Mouse (Mus musculus): ENCODE measurements around the gene Col25a1. TPM values are rescaled to one million over a fixed set of nuclear protein-coding genes. Genes with fewer than 3 reads are reported as not detected.

Gene Col25a1
- polyA plus RNA-seq, 1 experiment from 2014 or later = 7.0 TPM

GRCm38 (mm10) chr3:130369113-130369512 is 237.8 kb downstream of the Col25a1 start:
- no peaks in the 10 kb centered on the region for H3K9me3 ChIP-seq (ENCODE audit: low read length)
- 65% methylated on average over 1 of the region's 1 CpGs for WGBS
- TF ChIP-seq CTCF (IDR thresholded peaks at IDR 0.05) (no peak), EP300 (IDR thresholded peaks at IDR 0.05) (no peak)
- no peak overlapping the region for H3K4me3 ChIP-seq (ENCODE audit: low read depth, low read length)
- H3K9ac ChIP-seq (replicated peaks; ENCODE audit: low read depth) = no peak overlapping the region
- H3K36me3 ChIP-seq (ENCODE audit: insufficient read depth, low read length) = no peaks in the 10 kb centered on the region
- H3K27ac ChIP-seq (ENCODE audit: low read length) = no peak overlapping the region
- ATAC-seq (no peak), DNase-seq (ENCODE audit: low spot score) (peak; percentile 57)
- no peaks in the 10 kb centered on the region for H3K27me3 ChIP-seq (replicated peaks; ENCODE audit: insufficient read depth, low read length)
- H3K4me1 ChIP-seq (ENCODE audit: insufficient read depth, low read depth, low read length) = 0 out of 2 replicates have a peak, but pooled peaks cover 7% of the 10 kb centered on the region
- H3K4me2 ChIP-seq (replicated peaks; ENCODE audit: low read depth, low read length) = no peak overlapping the region

GRCm38 (mm10) chr3:130370167-130370566 is 238.9 kb downstream of the Col25a1 start:
- Histone ChIP-seq H3K4me3 (ENCODE audit: low read depth, low read length) (no peak overlapping the region), H3K36me3 (ENCODE audit: insufficient read depth, low read length) (no peaks in the 10 kb centered on the region), H3K9me3 (ENCODE audit: low read length) (no peaks in the 10 kb centered on the region), H3K9ac (replicated peaks; ENCODE audit: low read depth) (no peak overlapping the region), H3K27me3 (replicated peaks; ENCODE audit: insufficient read depth, low read length) (no peaks in the 10 kb centered on the region), H3K4me2 (replicated peaks; ENCODE audit: low read depth, low read length) (no peak overlapping the region), H3K27ac (ENCODE audit: low read length) (no peak overlapping the region), H3K4me1 (ENCODE audit: insufficient read depth, low read depth, low read length) (0 out of 2 replicates have a peak, but pooled peaks cover 7% of the 10 kb centered on the region)
- TF ChIP-seq CTCF (IDR thresholded peaks at IDR 0.05) = no peak
- DNase-seq (ENCODE audit: low spot score) = no peak
- WGBS = 69% methylated on average over 5 of the region's 5 CpGs
- ATAC-seq = no peak

GRCm38 (mm10) chr3:130373145-130373544 is 241.8 kb downstream of the Col25a1 start:
- Histone ChIP-seq H3K27me3 (replicated peaks; ENCODE audit: insufficient read depth, low read length) (no peaks in the 10 kb centered on the region), H3K27ac (ENCODE audit: low read length) (no peak overlapping the region), H3K36me3 (ENCODE audit: insufficient read depth, low read length) (no peaks in the 10 kb centered on the region), H3K4me1 (ENCODE audit: insufficient read depth, low read depth, low read length) (0 out of 2 replicates have a peak, but pooled peaks cover 7% of the 10 kb centered on the region), H3K9ac (replicated peaks; ENCODE audit: low read depth) (no peak overlapping the region), H3K9me3 (ENCODE audit: low read length) (no peaks in the 10 kb centered on the region), H3K4me2 (replicated peaks; ENCODE audit: low read depth, low read length) (no peak overlapping the region), H3K4me3 (ENCODE audit: low read depth, low read length) (no peak overlapping the region)
- TF ChIP-seq EP300 (IDR thresholded peaks at IDR 0.05) (no peak), CTCF (IDR thresholded peaks at IDR 0.05) (no peak)
- ATAC-seq = no peak
- 44% methylated on average over 7 of the region's 7 CpGs for WGBS
- peak; percentile 22 for DNase-seq (ENCODE audit: low spot score)

GRCm38 (mm10) chr3:130374620-130375341 is 243.5 kb downstream of the Col25a1 start:
- TF ChIP-seq CTCF (IDR thresholded peaks at IDR 0.05) (no peak), EP300 (IDR thresholded peaks at IDR 0.05) (no peak)
- Histone ChIP-seq H3K9me3 (ENCODE audit: low read length) (no peaks in the 10 kb centered on the region), H3K27me3 (replicated peaks; ENCODE audit: insufficient read depth, low read length) (no peaks in the 10 kb centered on the region), H3K4me3 (ENCODE audit: low read depth, low read length) (no peak overlapping the region), H3K4me2 (replicated peaks; ENCODE audit: low read depth, low read length) (no peak overlapping the region), H3K27ac (ENCODE audit: low read length) (no peak overlapping the region), H3K4me1 (ENCODE audit: insufficient read depth, low read depth, low read length) (0 out of 2 replicates have a peak, but pooled peaks cover 2% of the 10 kb centered on the region), H3K36me3 (ENCODE audit: insufficient read depth, low read length) (no peaks in the 10 kb centered on the region), H3K9ac (replicated peaks; ENCODE audit: low read depth) (no peak overlapping the region)
- ATAC-seq (no peak), DNase-seq (ENCODE audit: low spot score) (no peak)
- 77% methylated on average over 3 of the region's 3 CpGs for WGBS

- H3K36me3 ChIP-seq (ENCODE audit: insufficient read depth, low read length) = no peaks in the 10 kb centered on the region
- H3K9me3 ChIP-seq (ENCODE audit: low read length) = no peaks in the 10 kb centered on the region
- no peak overlapping the region for H3K4me3 ChIP-seq (ENCODE audit: low read depth, low read length)
- H3K4me2 ChIP-seq (replicated peaks; ENCODE audit: low read depth, low read length) = no peak overlapping the region
- no peak overlapping the region for H3K27ac ChIP-seq (ENCODE audit: low read length)
- DNase-seq (ENCODE audit: low spot score) (peak; percentile 13), ATAC-seq (no peak)
- H3K27me3 ChIP-seq (replicated peaks; ENCODE audit: insufficient read depth, low read length) = no peaks in the 10 kb centered on the region
- H3K4me1 ChIP-seq (ENCODE audit: insufficient read depth, low read depth, low read length) = no peaks in the 10 kb centered on the region
- WGBS = 93% methylated on average over 5 of the region's 5 CpGs
- TF ChIP-seq EP300 (IDR thresholded peaks at IDR 0.05) (no peak), CTCF (IDR thresholded peaks at IDR 0.05) (no peak)
- H3K9ac ChIP-seq (replicated peaks; ENCODE audit: low read depth) = no peak overlapping the region
Observed at GRCm38 (mm10) chr3:130377786-130378185, 246.5 kb downstream of the Col25a1 start.

- Histone ChIP-seq H3K27ac (ENCODE audit: low read length) (no peak overlapping the region), H3K9ac (replicated peaks; ENCODE audit: low read depth) (no peak overlapping the region), H3K4me1 (ENCODE audit: insufficient read depth, low read depth, low read length) (no peaks in the 10 kb centered on the region), H3K27me3 (replicated peaks; ENCODE audit: insufficient read depth, low read length) (no peaks in the 10 kb centered on the region), H3K36me3 (ENCODE audit: insufficient read depth, low read length) (no peaks in the 10 kb centered on the region), H3K4me2 (replicated peaks; ENCODE audit: low read depth, low read length) (no peak overlapping the region), H3K4me3 (ENCODE audit: low read depth, low read length) (no peak overlapping the region), H3K9me3 (ENCODE audit: low read length) (no peaks in the 10 kb centered on the region)
- 53% methylated on average over 9 of the region's 9 CpGs for WGBS
- ATAC-seq = no peak
- TF ChIP-seq EP300 (IDR thresholded peaks at IDR 0.05) (no peak), CTCF (IDR thresholded peaks at IDR 0.05) (no peak)
- DNase-seq (ENCODE audit: low spot score) = peak; percentile 12
Observed at GRCm38 (mm10) chr3:130378626-130379025, 247.3 kb downstream of the Col25a1 start.

All from lung, postnatal 0 days (tissue).